Mouse (Mus musculus) testis, adult 2 months (tissue): ENCODE data around the gene Gm29094. TPM values are rescaled to one million over a fixed set of nuclear protein-coding genes. Genes with fewer than 3 reads are reported as not detected.
"Not testable (repeated sequence)": the region's sequence is repeated elsewhere in the genome, so short reads cannot be mapped to it uniquely, and the experiment has no call there.

ENCODE experiments used
- H3K27ac ChIP-seq: fragments of 200-500 bp; 2 replicates; pipeline ENCODE4 v1.5.1; 2012; ENCODE audit warnings: low read depth, low read length; ENCODE audit not compliant: control insufficient read depth, insufficient read depth
- H3K27me3 ChIP-seq: fragments of 200-500 bp; 2 replicates; pipeline ENCODE4 v1.6.1; 2012; ENCODE audit warnings: mild to moderate bottlenecking, low read length, moderate library complexity; ENCODE audit not compliant: control insufficient read depth, insufficient read depth
- H3K36me3 ChIP-seq: fragments of 200-500 bp; 2 replicates; pipeline ENCODE4 v1.6.1; 2012; ENCODE audit warnings: mild to moderate bottlenecking, low read length; ENCODE audit not compliant: control insufficient read depth, insufficient read depth
- H3K4me1 ChIP-seq: fragments of 200-500 bp; 2 replicates; pipeline ENCODE4 v1.6.1; 2012; ENCODE audit warnings: low read length; ENCODE audit not compliant: control insufficient read depth, insufficient read depth
- H3K4me3 ChIP-seq: fragments of 200-500 bp; 2 replicates; pipeline ENCODE4 v1.5.1; 2012; ENCODE audit warnings: low read depth, mild to moderate bottlenecking, low read length, moderate library complexity, mixed read lengths; ENCODE audit not compliant: control insufficient read depth
- CTCF ChIP-seq: fragments of 200-500 bp; IDR thresholded peaks from 2 replicates; pipeline ENCODE4 v1.5.1; 2012; ENCODE audit warnings: low read depth, mild to moderate bottlenecking, inconsistent platforms, low read length, moderate library complexity; ENCODE audit not compliant: control insufficient read depth, insufficient read depth, insufficient replicate concordance
- POLR2A ChIP-seq: fragments of 200-500 bp; IDR thresholded peaks from 2 replicates; pipeline ENCODE4 v1.6.1; 2012; ENCODE audit warnings: low read depth, mild to moderate bottlenecking, inconsistent platforms, low read length, moderate library complexity; ENCODE audit not compliant: control insufficient read depth
- polyA plus RNA-seq: library from polyadenylated mRNA; depleted of rRNA; stranded (reverse); fragments of >200 nt; gene quantifications from 2 replicates; pipeline ENCODE4 v1.2.3, GENCODE M21; 2012

Gene Gm29094
- polyA plus RNA-seq, 1 experiment: not detected

DNA sequence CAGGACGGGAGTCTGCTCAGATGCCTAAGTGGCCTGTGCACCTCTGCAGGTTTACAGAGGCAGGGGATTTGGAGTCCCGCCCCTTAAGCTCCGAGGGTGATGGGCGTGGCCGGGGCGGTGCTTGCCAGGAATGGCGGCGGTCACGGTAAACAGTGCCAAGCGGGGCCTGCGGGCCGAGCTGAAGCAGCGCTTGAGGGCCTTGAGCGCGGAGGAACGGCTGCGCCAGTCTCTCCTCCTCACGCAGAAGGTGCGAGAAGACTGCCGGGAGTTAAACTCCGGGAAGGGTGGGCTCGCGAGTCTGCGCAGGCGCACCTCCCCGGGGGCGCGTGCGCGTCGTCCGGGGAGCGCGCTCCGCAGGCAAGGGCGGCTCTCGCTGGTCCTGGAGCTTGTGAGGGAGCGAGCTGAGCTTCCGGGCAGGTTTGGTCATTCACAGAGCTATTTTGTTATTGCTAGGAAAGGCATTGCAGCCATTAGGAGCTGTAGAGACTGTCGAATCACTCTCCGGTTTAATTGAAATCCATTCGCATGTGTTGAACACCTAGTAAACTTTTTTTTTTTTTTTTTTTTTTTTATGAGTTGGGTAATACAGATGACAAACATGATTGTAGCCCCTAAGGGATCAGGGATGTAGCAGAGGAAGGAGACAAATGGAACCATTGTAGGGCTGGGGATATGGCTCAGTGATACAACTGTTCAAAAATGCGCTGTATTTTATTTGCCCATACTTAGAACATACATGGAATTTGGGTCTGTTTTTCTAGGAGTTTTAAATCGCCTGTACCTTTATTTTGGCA lies 12.1 kb downstream of the Gm29094 start:
- H3K27ac ChIP-seq: peak overlapping the region; percentile 74; the same call in 1 of the 2 replicates

DNA sequence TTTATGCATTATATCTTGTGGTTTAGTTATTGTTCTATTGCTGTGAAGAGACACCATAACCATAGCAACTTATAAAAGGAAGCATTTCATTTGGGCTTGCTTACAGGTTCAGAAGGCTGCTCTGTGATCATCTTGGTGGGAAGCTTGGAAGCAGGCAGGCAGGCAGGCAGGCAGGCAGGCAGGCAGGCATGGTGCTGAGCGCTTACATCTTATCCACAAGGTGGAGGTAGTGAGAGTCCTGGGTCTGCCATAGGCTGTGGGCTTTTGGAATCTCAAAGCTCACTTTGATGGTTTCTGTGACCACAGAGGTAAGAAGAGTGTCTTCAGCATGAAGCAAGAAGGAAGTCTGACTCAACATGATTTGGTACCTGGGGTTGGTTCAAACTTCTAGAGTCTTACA lies 13.2 kb downstream of the Gm29094 start:
- H3K27me3 ChIP-seq: not testable (repeated sequence)

More for the DNA sequence above, 12.1 kb downstream of the Gm29094 start:
- not testable (repeated sequence) for H3K27me3 ChIP-seq, H3K36me3 ChIP-seq, H3K4me1 ChIP-seq
- TF ChIP-seq POLR2A: peak; percentile 26; the same call in 1 of the 2 replicates
- peak overlapping the region; percentile 68 for H3K4me3 ChIP-seq

DNA sequence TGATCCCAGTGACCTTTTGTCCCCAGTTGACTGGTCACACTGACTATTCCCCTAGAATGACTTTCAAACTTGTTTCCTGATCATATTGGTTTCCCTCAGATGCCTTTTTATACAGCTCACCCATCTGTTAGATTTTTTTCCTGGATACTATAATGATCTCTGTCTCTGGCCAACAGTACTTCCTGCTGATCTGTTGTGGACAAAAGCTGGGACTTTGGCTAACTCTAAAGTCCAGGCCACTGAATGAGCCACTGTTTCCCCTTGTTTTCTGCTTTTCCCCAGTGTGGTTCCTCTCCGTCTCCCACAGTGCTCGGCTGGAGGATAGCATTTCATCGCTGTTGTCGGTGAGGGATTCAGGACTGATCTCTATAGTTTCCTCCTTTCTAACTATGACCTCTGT lies 19.0 kb downstream of the Gm29094 start:
- H3K4me1 ChIP-seq: not testable (repeated sequence)

More for the DNA sequence above, 13.2 kb downstream of the Gm29094 start:
- not testable (repeated sequence) for H3K4me3 ChIP-seq, H3K27ac ChIP-seq, H3K4me1 ChIP-seq, H3K36me3 ChIP-seq

DNA sequence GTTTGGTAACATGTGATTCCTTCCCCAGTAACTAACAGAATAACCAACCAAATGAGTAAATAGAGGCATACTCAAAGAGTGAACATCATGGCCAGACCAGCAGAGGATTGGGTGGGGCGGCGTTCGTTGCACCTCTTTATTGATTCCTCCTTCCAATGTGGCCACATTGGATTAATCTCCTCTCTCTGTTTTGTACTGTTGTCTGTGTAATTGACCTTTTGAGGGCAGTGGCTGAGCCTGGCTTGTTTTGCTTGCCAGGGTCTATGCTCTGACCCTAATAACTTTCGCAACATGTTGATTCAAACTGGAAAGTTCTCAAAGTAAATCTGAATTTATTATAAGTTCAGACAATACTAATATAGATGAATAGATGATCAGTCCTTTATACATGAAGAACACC lies 20.5 kb downstream of the Gm29094 start:
- H3K4me3 ChIP-seq, H3K27ac ChIP-seq, H3K27me3 ChIP-seq, H3K36me3 ChIP-seq, H3K4me1 ChIP-seq: not testable (repeated sequence)

More for the DNA sequence above, 19.0 kb downstream of the Gm29094 start:
- not testable (repeated sequence) for H3K27ac ChIP-seq, H3K27me3 ChIP-seq, H3K36me3 ChIP-seq, H3K4me3 ChIP-seq

DNA sequence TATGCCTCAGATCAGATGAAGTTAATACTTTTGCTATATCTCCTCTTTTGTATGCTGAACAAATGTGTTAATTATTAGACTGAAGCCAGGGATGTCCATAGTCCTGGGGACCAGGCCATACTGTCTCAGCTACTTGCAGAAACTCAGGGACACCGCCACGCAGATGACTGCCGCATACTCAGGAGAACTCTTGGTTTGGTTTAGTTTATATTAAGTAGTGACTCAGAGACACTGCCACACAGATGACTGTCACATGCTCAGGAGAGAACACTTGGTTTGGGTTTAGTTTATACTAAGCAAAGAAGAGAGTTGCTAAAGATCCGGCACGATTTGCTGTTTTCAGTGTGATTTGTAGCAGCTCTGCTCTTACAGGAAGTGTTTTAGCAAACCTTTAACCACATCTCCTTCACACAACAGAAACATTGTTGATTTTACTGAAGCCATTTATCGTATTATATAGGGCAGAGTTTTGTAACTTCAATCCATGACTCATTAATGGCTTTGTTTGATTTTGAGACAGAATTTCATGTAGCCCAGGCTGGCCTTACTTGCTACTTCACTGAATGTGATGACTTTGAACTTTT lies 21.6 kb downstream of the Gm29094 start:
- not testable (repeated sequence) for H3K27me3 ChIP-seq, H3K36me3 ChIP-seq, H3K4me3 ChIP-seq, H3K4me1 ChIP-seq, H3K27ac ChIP-seq

DNA sequence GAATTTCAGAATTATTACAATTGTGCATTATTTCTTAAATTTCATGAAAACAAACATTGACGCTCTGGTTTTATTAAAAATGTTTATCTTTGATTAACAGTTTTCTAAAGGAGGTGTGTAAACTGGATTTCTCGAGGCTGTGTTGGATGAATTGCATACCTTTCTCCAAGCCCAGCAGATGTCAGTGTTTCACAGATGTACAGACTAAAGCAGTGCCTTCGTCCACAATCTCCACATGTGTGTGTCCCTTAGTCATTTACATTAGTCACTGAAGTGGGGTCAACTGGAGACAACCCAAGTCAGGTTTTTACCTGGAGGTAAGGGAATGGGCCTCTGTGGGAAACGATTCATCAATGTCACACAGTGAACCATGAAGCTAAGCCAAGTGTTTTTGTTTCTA lies 26.9 kb downstream of the Gm29094 start:
- Histone ChIP-seq H3K4me1 (no peaks in the 10 kb centered on the region), H3K27ac (no peak overlapping the region), H3K27me3 (no peaks in the 10 kb centered on the region), H3K4me3 (no peak overlapping the region), H3K36me3 (no peaks in the 10 kb centered on the region)
- no peak for TF ChIP-seq CTCF
- no peak for TF ChIP-seq POLR2A

DNA sequence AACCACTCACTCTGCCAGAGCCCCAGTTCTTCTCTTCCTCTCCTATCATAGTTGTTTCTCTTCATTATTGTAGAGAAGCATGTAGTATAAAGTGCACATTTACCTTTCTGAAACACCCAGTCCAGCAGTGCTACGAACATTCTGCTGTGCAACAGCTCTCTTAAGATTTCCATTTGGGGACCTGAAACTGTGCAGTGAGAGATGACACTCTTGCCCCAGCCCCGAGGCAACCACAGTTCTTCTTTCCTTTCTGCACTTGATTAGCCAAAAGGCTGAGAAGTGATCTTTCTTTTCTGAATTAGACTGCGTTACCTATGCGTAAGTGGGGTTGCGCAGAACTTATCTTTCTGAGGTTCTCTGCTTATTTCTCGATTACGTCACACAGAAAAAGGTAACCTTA lies 28.9 kb downstream of the Gm29094 start:
- Histone ChIP-seq H3K27ac (no peak overlapping the region), H3K27me3 (no peaks in the 10 kb centered on the region), H3K4me1 (no peaks in the 10 kb centered on the region), H3K4me3 (no peak overlapping the region), H3K36me3 (no peaks in the 10 kb centered on the region)
- TF ChIP-seq CTCF (no peak), POLR2A (no peak)

DNA sequence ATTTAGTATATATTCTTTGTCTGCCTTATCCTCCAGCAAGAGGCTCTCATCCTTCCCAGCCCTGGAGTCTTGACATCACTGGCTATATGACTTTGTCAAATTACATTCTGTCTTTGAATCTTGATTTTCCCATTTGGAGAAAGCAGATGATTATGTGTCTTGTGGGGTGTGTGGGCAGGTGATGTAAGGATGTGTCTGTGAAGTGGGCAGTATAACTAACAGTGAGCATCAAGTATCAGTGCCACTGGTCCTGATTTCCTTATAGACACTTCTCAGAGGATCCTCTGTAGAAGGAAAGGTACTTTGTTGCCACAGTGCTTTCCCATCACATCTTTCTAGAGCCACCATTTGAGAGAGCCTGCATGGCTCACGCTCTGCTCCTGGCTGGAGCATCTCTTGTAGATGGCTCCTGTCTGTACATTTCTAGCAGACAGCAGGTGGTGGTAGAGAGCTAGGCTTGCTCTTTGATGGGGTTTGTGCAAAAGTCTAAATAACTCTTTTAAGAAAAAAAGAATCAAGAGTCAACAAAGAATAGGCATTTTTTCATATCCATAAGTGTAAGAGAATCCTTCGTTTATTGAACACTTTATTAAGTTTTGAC lies 31.8 kb downstream of the Gm29094 start:
- not testable (repeated sequence) for H3K27me3 ChIP-seq, H3K4me3 ChIP-seq, H3K36me3 ChIP-seq, H3K27ac ChIP-seq, H3K4me1 ChIP-seq

DNA sequence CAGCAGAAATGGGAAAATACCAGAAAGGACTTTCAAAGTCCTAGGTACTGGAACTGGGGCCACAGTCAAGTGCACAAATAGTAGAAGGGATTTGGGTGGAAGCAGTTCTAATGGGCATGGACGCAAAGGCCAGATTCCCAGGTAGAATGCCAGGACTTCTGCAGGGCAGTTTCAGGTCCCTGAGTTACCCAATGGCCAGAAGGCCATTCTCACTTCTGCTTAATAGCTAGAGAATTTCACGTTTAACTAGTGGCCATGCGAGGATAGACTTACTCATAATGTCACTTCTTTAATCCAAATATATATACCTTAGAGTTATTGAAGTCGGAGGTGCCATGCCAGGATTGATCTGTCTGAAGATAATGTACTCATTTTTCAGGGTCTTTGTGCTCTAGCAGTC lies 38.0 kb downstream of the Gm29094 start:
- not testable (repeated sequence) for H3K4me1 ChIP-seq, H3K4me3 ChIP-seq, H3K27ac ChIP-seq, H3K36me3 ChIP-seq, H3K27me3 ChIP-seq

DNA sequence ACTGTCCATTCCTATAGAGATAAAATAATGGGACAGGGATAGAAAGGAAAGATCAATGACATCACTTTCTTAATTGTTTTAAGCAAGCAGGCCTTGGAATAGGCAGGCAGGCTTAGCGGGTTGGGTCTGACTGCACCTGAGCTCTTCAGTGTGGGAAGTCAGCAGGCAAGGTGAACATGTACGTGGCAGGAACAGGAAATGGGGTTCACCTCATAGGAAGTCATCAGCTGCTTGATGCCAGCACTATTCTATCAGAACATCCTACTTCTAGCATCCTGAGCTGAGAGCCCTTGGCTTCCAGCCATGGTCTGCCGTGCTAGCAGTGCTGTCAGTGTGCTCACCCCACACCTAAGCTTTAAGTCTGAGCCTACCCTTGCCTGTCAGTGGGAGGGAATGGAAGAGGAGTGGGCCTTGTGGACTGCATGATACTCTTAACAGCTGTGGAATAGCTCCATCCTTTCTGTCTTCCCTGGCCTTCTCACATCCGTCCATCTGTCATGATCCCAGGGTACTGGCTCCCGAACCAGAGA lies 39.9 kb downstream of the Gm29094 start:
- not testable (repeated sequence) for H3K4me3 ChIP-seq, H3K27ac ChIP-seq, H3K4me1 ChIP-seq

DNA sequence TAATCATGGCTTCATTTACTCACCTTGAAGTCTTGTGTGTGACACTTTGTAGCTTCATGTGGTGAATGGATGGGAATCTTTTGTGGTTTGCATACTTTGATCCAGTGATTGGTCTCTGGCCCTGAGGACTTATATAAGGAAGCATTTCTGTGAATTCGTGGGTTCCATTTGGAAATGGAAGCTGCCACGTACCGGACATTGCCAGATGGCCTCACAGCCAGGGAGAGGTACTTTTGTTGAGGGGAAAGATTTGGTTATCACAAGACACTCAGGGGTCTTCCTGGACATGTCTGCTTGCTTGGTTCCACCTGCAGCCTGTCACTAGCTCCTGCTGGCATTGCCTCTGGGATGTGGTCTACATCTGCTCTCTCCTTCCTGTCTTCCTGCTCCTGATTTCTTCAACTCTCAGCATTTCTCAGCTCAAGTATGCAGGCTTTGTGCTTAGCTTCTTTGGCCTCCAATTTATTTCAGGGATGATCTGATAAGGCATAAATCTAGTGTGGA lies 41.4 kb downstream of the Gm29094 start:
- H3K36me3 ChIP-seq, H3K4me1 ChIP-seq, H3K4me3 ChIP-seq, H3K27ac ChIP-seq, H3K27me3 ChIP-seq: not testable (repeated sequence)

More for the DNA sequence above, 39.9 kb downstream of the Gm29094 start:
- H3K27me3 ChIP-seq, H3K36me3 ChIP-seq: not testable (repeated sequence)
